ENCODE assay signal across 8 mouse cellular contexts in the genomic region with DNA sequence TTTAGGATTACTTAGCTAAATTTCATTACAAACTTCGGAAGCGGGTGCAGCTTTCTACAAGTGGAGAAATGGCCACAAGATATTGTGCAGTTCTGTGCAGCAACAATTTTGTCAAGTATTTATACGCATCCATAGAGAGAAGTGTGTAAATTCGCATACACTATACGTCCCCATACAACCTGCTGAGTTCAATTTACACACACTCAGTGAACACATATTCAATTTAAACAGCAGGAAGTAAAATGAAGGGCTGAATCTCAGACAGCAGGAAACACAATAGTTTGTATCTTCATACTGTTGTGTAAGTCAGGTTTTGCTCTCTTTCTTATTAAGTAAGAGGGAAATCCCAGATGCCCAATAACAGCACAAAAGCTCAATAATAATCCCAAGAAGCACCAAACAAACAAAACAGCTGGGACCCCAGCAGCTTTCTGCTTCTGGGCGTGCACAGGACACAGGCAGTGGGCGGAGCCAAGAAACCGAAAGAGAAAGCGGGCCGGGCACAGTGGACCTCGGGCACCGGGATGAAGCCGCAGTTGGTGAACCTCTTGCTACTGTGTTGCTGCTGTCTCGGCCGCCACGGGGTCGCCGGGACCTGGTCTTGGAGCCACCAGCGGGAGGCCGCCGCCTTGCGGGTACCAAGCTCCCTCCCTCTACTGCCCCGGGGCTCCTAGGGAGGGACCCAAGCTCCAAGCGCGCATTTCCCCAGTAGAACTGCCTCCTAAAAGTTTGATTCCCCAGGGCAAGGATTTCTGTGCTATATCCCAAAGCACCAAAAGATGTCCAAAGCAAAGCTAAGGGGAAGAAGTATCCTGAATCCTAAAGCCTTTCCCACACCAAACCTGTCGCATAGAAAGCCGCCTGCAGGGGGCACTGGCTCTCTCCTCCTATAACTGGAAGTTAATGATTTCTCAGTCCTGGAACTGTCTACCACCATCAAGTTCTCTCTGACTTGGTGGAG. TPM values are rescaled to one million over a fixed set of nuclear protein-coding genes. Genes with fewer than 3 reads are reported as not detected.
DNase-seq lines count a peak whose midpoint lies in the region; ATAC-seq and TF ChIP-seq lines count a peak whose summit lies in the region.

Gene Ctso, plus strand, starts transcription at position 461 of the 961 bp plus-strand sequence.

- peak within 1 kb of the TSS; percentile 94 for H3K4me2 ChIP-seq in CH12.LX (ENCODE audit: insufficient read depth, low read depth, poor library complexity, severe bottlenecking)
- H3K4me2 ChIP-seq in forebrain, embryonic 12.5 days: peak within 1 kb of the TSS; percentile 52
- H3K4me2 ChIP-seq in heart, embryonic 16.5 days (ENCODE audit: low read depth, low read length): peak within 1 kb of the TSS; percentile 49
- peak within 1 kb of the TSS; percentile 54 for H3K4me2 ChIP-seq in liver, embryonic 13.5 days
- peak within 1 kb of the TSS; percentile 15; the same call in 1 of the 2 replicates for H3K4me2 ChIP-seq in stomach, embryonic 14.5 days (replicated peaks; ENCODE audit: low read depth, low read length)

- no peaks in the 10 kb centered on the region for H3K9me3 ChIP-seq in CH12.LX (replicated peaks; ENCODE audit: low read length)
- H3K9me3 ChIP-seq in forebrain, embryonic 12.5 days: no peaks in the 10 kb centered on the region
- no peaks in the 10 kb centered on the region for H3K9me3 ChIP-seq in heart, embryonic 16.5 days (replicated peaks; ENCODE audit: control insufficient read depth, low read length)
- no peaks in the 10 kb centered on the region for H3K9me3 ChIP-seq in liver, embryonic 13.5 days (replicated peaks)
- no peaks in the 10 kb centered on the region for H3K9me3 ChIP-seq in stomach, embryonic 14.5 days (ENCODE audit: control insufficient read depth, low read depth, low read length)

- WGBS in forebrain, embryonic 12.5 days: 9% methylated on average over 27 of the region's 27 CpGs
- WGBS in heart, embryonic 16.5 days: 13% methylated on average over 27 of the region's 27 CpGs
- WGBS in liver, embryonic 13.5 days (ENCODE audit: insufficient replicate concordance): 11% methylated on average over 27 of the region's 27 CpGs
- WGBS in stomach, embryonic 14.5 days: 14% methylated on average over 27 of the region's 27 CpGs

- peak; percentile 52 for TF ChIP-seq RAD21 in CH12.LX (IDR thresholded peaks at IDR 0.05; ENCODE audit: low read depth, low read length)

- DNase-seq in CH12.LX (ENCODE audit: extremely low read depth): peak; percentile 87
- DNase-seq in c-Kit-positive CD71-positive TER-119-positive erythroid progenitor cells, embryonic 14.5 days (ENCODE audit: low spot score): peak; percentile 70
- peak; percentile 92 to 94 for DNase-seq in kidney, postnatal 25 days
- peak; percentile 62 for DNase-seq in liver, embryonic 13.5 days
- peak; percentile 84 to 86 for DNase-seq in natural killer cell, adult 2 months (ENCODE audit: low spot score in 2 of 2)

- H3K9ac ChIP-seq in CH12.LX (ENCODE audit: insufficient read depth, low read depth): peak within 1 kb of the TSS; percentile 100
- peak within 1 kb of the TSS; percentile 68 for H3K9ac ChIP-seq in forebrain, embryonic 12.5 days
- H3K9ac ChIP-seq in heart, embryonic 16.5 days (ENCODE audit: low read length): peak within 1 kb of the TSS; percentile 89
- H3K9ac ChIP-seq in liver, embryonic 13.5 days: peak within 1 kb of the TSS; percentile 82
- H3K9ac ChIP-seq in stomach, embryonic 14.5 days (replicated peaks; ENCODE audit: low read depth, low read length): peak within 1 kb of the TSS; percentile 64

- peak within 1 kb of the TSS; percentile 88 to 97 (median 88) for H3K4me3 ChIP-seq in CH12.LX (replicated peaks in 1 of 3; ENCODE audit: low read depth in 2 of 3, low read length in 2 of 3, poor library complexity in 1 of 3)
- H3K4me3 ChIP-seq in forebrain, embryonic 12.5 days (replicated peaks): peak within 1 kb of the TSS; percentile 71
- H3K4me3 ChIP-seq in heart, embryonic 16.5 days (ENCODE audit: low read length): peak within 1 kb of the TSS; percentile 84
- peak within 1 kb of the TSS; percentile 85 for H3K4me3 ChIP-seq in liver, embryonic 13.5 days (replicated peaks)
- H3K4me3 ChIP-seq in stomach, embryonic 14.5 days (ENCODE audit: low read depth, low read length): peak within 1 kb of the TSS; percentile 70

- no peak; the same call in 1 of the 2 replicates for TF ChIP-seq EP300 in CH12.LX (IDR thresholded peaks at IDR 0.05; ENCODE audit: low read length)

- H3K36me3 ChIP-seq in CH12.LX (replicated peaks in 1 of 2; ENCODE audit: control insufficient read depth in 1 of 2, insufficient read depth in 1 of 2, low read length in 1 of 2): peaks cover 0 to 11% of the 10 kb centered on the region in 2 experiments
- no peaks in the 10 kb centered on the region for H3K36me3 ChIP-seq in forebrain, embryonic 12.5 days (replicated peaks)
- H3K36me3 ChIP-seq in heart, embryonic 16.5 days (ENCODE audit: control insufficient read depth, insufficient read depth): no peaks in the 10 kb centered on the region
- no peaks in the 10 kb centered on the region for H3K36me3 ChIP-seq in liver, embryonic 13.5 days
- H3K36me3 ChIP-seq in stomach, embryonic 14.5 days (ENCODE audit: control insufficient read depth, insufficient read depth, low read length): no peaks in the 10 kb centered on the region

- peak; percentile 80 for TF ChIP-seq POLR2A in CH12.LX (IDR thresholded peaks at IDR 0.05; ENCODE audit: low read depth, low read length)

- dilution Hi-C loops in CH12.LX (cut with MboI; ENCODE audit: extremely low pct_ligation_motif_present, extremely low pct_unique_long_range_greater_than_20kb, low sequenced_read_pairs): no loop called here

- peaks cover 17% of the 10 kb centered on the region; the same call in 1 of the 2 replicates for H3K79me2 ChIP-seq in CH12.LX (replicated peaks; ENCODE audit: control insufficient read depth, extremely low read depth, insufficient read depth, poor library complexity, severe bottlenecking)

- peak within 1 kb of the TSS; percentile 89 for H3K27ac ChIP-seq in CH12.LX (ENCODE audit: insufficient read depth, low read depth)
- H3K27ac ChIP-seq in forebrain, embryonic 12.5 days: peak within 1 kb of the TSS; percentile 71; the same call in 1 of the 2 replicates
- peak within 1 kb of the TSS; percentile 94 for H3K27ac ChIP-seq in heart, embryonic 16.5 days (ENCODE audit: low read length)
- peak within 1 kb of the TSS; percentile 76 for H3K27ac ChIP-seq in liver, embryonic 13.5 days
- peak within 1 kb of the TSS; percentile 83 for H3K27ac ChIP-seq in stomach, embryonic 14.5 days (ENCODE audit: low read length)

- peak; percentile 92 for ATAC-seq in forebrain, embryonic 12.5 days (ENCODE audit: low FRiP score)
- peak; percentile 93 for ATAC-seq in heart, embryonic 16.5 days (replicated peaks; ENCODE audit: extremely low read depth, insufficient read depth, low FRiP score)
- ATAC-seq in liver, embryonic 13.5 days (ENCODE audit: low read depth): peak; percentile 92
- peak; percentile 87; the same call in 1 of the 2 replicates for ATAC-seq in stomach, embryonic 14.5 days (ENCODE audit: insufficient number of reproducible peaks, insufficient read depth, low FRiP score, low read depth)

- no peaks in the 10 kb centered on the region for H3K27me3 ChIP-seq in CH12.LX (replicated peaks)
- H3K27me3 ChIP-seq in forebrain, embryonic 12.5 days: no peaks in the 10 kb centered on the region
- H3K27me3 ChIP-seq in heart, embryonic 16.5 days (ENCODE audit: control insufficient read depth, insufficient read depth, low read length): no peaks in the 10 kb centered on the region
- H3K27me3 ChIP-seq in liver, embryonic 13.5 days: no peaks in the 10 kb centered on the region
- H3K27me3 ChIP-seq in stomach, embryonic 14.5 days (ENCODE audit: control insufficient read depth, insufficient read depth, low read length): no peaks in the 10 kb centered on the region

- in situ Hi-C loops in CH12.LX (cut with MboI; ENCODE audit: low pct_ligation_motif_present, low pct_unique_long_range_greater_than_20kb, low sequenced_read_pairs): no loop called here

- H3K4me1 ChIP-seq in CH12.LX (ENCODE audit: control insufficient read depth in 1 of 2, insufficient read depth in 2 of 2): peaks cover 3 to 68% of the 10 kb centered on the region in 2 experiments; a peak in 3 of 4 replicates
- peaks cover 5% of the 10 kb centered on the region; the same call in 1 of the 2 replicates for H3K4me1 ChIP-seq in forebrain, embryonic 12.5 days
- peaks cover 6% of the 10 kb centered on the region for H3K4me1 ChIP-seq in heart, embryonic 16.5 days (ENCODE audit: control insufficient read depth, insufficient read depth, low read length)
- H3K4me1 ChIP-seq in liver, embryonic 13.5 days (replicated peaks): peaks cover 10% of the 10 kb centered on the region; the same call in 1 of the 2 replicates
- H3K4me1 ChIP-seq in stomach, embryonic 14.5 days (ENCODE audit: control insufficient read depth, insufficient read depth, low read length): no peaks in the 10 kb centered on the region

- peak; percentile 56 to 75 for TF ChIP-seq CTCF in CH12.LX (conservative IDR thresholded peaks at IDR 0.05 in 1 of 2, IDR thresholded peaks at IDR 0.05 in 1 of 2; ENCODE audit: low read depth in 2 of 2, low read length in 2 of 2)

TF ChIP-seq in CH12.LX, 34 proteins besides CTCF, POLR2A, EP300 and RAD21 (continues in another document):
- TF ChIP-seq ZKSCAN1 (IDR thresholded peaks at IDR 0.05; ENCODE audit: borderline replicate concordance, low read depth, low read length): no peak
- no peak for TF ChIP-seq POLR2AphosphoS2 (IDR thresholded peaks at IDR 0.05; ENCODE audit: low read depth, low read length)
- TF ChIP-seq CHD2 (IDR thresholded peaks at IDR 0.05; ENCODE audit: low read length): no peak
- TF ChIP-seq PAX5 (IDR thresholded peaks at IDR 0.05; ENCODE audit: low read length): no peak
- TF ChIP-seq RCOR1 (conservative IDR thresholded peaks at IDR 0.05; ENCODE audit: low read depth, low read length): no peak
- TF ChIP-seq BHLHE40 (IDR thresholded peaks at IDR 0.05; ENCODE audit: low read depth, low read length): peak; percentile 33; the same call in 1 of the 2 replicates
- no peak for TF ChIP-seq E2F4 (IDR thresholded peaks at IDR 0.05; ENCODE audit: insufficient replicate concordance, low read depth, low read length)
- no peak for TF ChIP-seq NRF1 (IDR thresholded peaks at IDR 0.05; ENCODE audit: low read depth, low read length)
- TF ChIP-seq MXI1 (IDR thresholded peaks at IDR 0.05; ENCODE audit: low read depth, low read length): 0 out of 2 replicates have a peak, but pooled peaks have one; percentile 29
- peak; percentile 43; the same call in 1 of the 2 replicates for TF ChIP-seq CHD1 (IDR thresholded peaks at IDR 0.05; ENCODE audit: low read depth, low read length)
- TF ChIP-seq ZNF384 (IDR thresholded peaks at IDR 0.05; ENCODE audit: low read depth, low read length): no peak

RNA-seq across cellular contexts. Expression of gene Ctso, which starts in this region (rescaled TPM):
- total RNA-seq in CH12.LX (2012; rRNA removed): 20.2 and 21.1 TPM in 2 replicates
- total RNA-seq in CH12.LX (2014; rRNA removed): 41.7 and 42.9 TPM in 2 replicates
- 37.4 and 39.2 TPM in 2 replicates for polyA plus RNA-seq in CH12.LX (2012; ENCODE audit: insufficient read length, low read depth)
- 7.1 and 7.5 TPM in 2 replicates for polyA plus RNA-seq in forebrain, embryonic 12.5 days (2016; fragmentation: Nextera tagmentation; extraction: Ambion mirVana)
- 20.5 and 22.1 TPM in 2 replicates for polyA plus RNA-seq in heart, embryonic 16.5 days (2015; fragmentation: Nextera tagmentation; extraction: Ambion mirVana)
- polyA plus RNA-seq in liver, embryonic 13.5 days (2015; fragmentation: Nextera tagmentation; extraction: Ambion mirVana): 4.8 and 6.0 TPM in 2 replicates
- polyA plus RNA-seq in stomach, embryonic 14.5 days (2014; fragmentation: Nextera tagmentation; extraction: Ambion mirVana): 19.6 and 20.9 TPM in 2 replicates

Comparison
In these comparisons a context has a peak if more than half of its experiments do, and no peak if none do; other contexts are left out.
1. Peak in every context shown above with its lines: DNase-seq, ATAC-seq, H3K4me3 ChIP-seq and H3K27ac ChIP-seq.
2. H3K4me2 ChIP-seq: peak in every context shown above with its lines; median percentile 94 in CH12.LX; 54 in liver, embryonic 13.5 days; 52 in forebrain, embryonic 12.5 days; 49 in heart, embryonic 16.5 days; 15 in stomach, embryonic 14.5 days.